Mouse (Mus musculus) inflammation-experienced regulatory T-cells (primary cell): ENCODE data around the gene Amt. TPM values are rescaled to one million over a fixed set of nuclear protein-coding genes. Genes with fewer than 3 reads are reported as not detected.

ENCODE experiments used
- polyA plus RNA-seq, 2 experiments: library from polyadenylated mRNA; unstranded; fragments of 100-300 nt; shearing (Covaris generic); gene quantifications; one replicate each; pipeline ENCODE4 v1.2.1; 2017

Gene Amt
- under 1 TPM; 0.47 to 0.89 TPM for polyA plus RNA-seq

DNA sequence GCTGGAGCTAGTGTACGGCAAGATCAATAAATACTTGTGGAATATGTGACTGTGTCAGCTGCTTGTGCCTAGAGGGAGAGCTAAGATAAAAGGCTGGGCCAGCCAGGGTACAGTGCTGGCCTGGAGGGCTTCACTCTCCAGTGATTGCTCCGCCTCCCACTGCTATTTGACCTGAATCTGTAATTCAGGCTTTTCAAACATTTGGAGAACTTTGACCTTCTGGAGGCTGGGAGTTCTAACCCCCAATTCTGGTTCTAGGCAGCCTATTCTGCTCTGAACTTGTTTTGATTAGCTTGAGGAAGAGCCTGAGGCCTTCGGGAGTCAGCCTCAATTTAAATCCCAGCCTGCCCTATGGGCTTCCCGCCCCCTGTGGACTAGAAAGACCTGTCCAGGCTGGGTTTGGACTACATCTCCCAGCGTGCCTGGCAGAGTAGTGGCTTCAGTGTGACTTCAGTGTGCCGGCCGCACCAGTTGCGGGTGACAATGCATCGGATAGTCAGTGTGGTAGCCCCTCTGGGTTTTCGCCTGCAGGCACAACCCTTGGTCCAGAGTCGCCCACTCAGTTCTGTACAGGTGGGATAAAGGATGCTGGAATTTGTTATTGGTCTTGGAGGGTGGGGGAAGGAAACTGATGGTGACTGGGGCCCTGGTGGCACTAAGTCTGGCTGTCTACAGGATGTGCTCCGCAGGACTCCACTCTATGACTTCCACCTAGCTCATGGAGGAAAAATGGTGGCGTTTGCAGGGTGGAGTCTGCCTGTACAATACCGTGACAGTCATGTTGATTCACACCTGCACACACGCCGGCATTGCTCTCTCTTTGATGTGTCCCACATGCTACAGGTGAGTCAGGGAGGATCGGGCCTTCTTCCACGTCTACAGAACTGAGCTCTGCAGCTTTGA, at the start of gene Amt:
Gene Amt (plus strand): TSS at position 401 of the 903 bp plus-strand sequence.

GRCm38 (mm10) chr9:108263690-108264190, 32.9 kb upstream of the Amt start, which contains the start of gene Dag1:
Gene Dag1 (minus strand): TSS chr9:108263958.

GRCm38 (mm10) chr9:108290016-108290750, 6.5 kb upstream of the Amt start, which contains the start of gene Nicn1:
Gene Nicn1 (plus strand): TSS chr9:108290429.

DNA sequence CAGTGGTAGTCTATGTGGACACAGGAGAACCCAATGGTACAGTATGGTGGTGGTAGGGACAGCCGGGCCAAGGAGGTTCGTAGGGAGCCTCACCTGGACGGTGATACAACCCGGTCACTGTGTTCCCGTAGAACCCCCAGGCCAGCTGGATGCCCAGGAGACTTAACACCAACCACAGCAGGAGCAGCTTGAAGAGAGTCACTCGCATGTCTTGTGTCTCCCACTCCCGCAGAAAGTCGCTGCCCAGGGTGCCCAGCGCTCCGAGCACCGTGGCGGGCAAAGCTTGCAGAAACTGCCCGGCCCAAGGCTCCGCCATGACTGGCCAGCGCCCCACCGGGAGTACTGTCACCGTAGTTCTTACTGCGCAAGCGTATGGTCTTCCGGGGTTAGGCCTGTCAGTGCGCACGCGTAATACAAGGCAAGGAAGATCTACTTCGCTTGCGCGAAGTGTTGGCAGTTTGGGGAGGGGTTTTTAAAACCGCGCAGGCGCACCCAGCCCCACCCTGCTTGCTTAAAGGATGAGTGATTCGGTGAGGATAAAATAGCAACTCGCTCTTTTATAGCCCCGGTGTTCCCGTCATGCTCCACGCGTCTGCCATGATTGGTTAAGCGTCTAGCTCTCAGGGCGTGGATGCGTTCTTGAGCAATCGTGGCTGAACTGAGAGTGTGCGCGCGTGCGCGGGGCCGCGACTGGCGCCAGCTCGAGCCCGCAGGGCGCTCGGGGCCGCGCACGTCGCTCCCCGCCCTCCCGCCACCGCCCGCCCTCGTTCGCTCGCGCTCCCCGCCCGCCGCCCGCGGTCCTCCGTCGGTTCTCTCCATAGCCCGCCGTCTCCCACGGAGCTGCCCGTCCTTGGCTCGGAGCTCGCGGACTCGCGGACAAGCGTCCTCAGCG, 9.2 kb downstream of the Amt start, which contains the start of the genes Rhoa and Tcta:
Gene Rhoa (plus strand): TSS at position 501 of the 892 bp plus-strand sequence.
Gene Tcta (minus strand): TSS at position 532 of the 892 bp plus-strand sequence.

DNA sequence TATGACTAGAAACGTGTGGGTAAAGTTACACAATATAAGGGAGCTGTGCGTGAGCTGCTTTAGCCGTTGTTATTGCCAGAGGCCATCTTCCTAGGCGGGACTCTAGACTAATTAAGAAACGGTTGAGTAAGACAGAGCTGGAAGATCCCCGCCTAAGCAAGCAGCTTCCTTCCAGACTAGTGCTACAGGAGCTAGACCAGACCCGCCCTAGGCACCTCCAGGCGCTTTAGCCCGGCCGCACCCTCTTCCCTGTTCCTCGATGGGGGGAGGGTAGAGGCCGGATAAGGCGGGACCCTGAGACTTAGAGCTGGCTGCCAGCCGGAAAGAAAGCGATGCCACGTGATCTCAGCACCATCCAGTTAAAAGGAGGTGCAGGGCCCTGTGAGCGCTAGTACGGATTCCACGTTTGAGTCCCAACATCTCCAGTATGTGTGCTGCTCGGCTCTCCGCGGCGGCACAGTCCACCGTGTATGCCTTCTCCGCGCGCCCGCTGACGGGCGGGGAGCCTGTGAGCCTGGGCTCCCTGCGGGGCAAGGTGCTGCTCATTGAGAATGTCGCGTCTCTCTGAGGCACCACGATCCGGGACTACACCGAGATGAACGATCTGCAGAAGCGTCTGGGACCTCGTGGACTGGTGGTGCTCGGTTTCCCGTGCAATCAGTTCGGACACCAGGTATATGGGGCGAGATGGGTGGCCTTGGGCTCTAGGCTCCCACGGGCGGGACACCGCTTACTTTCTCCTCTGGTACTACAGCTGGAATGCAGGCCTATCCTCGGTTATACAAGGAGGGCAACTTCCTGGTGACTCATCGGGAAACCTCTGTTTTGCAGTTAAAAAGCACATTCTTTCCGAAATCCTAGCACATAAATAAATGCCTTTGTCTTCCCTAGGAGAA, 42.5 kb downstream of the Amt start, which contains the start of gene Gpx1:
Gene Gpx1 (plus strand): TSS at position 18 of the 896 bp plus-strand sequence.

GRCm38 (mm10) chr9:108347540-108348289, 51.1 kb downstream of the Amt start, which contains the start of gene Usp4:
Gene Usp4 (plus strand): TSS chr9:108347853.

Other genes starting within 250 kb of the Amt start
- gene Gmppb, start 247.6 kb upstream of the Amt start, polyA plus RNA-seq: 10 to 100 TPM; 28.8 to 32.0 TPM
- gene Amigo3, start 243.7 kb upstream of the Amt start, polyA plus RNA-seq: 1 to 10 TPM in 1 of 2 experiments, under 1 TPM in 1; 0.91 to 3.9 TPM
- gene Mst1, start 216.4 kb upstream of the Amt start, polyA plus RNA-seq: 1 to 10 TPM; 2.0 to 3.1 TPM
- gene Rnf123, start 213.5 kb upstream of the Amt start, polyA plus RNA-seq: 100 to 1,000 TPM; 114 to 160 TPM
- gene Apeh, start 202.2 kb upstream of the Amt start, polyA plus RNA-seq: 100 to 1,000 TPM; 122 to 135 TPM
- under 1 TPM; 0.51 to 0.62 TPM for gene Bsn, start 106.5 kb upstream of the Amt start, polyA plus RNA-seq
- 10 to 100 TPM; 12.6 to 15.8 TPM for gene Dag1, start 32.9 kb upstream of the Amt start, polyA plus RNA-seq
- gene Nicn1, start 6.4 kb upstream of the Amt start, polyA plus RNA-seq: 1 to 10 TPM; 1.3 to 3.2 TPM
- 100 to 1,000 TPM; 352 to 371 TPM for gene Rhoa, start 9.3 kb downstream of the Amt start, polyA plus RNA-seq
- 10 to 100 TPM; 13.0 to 15.4 TPM for gene Tcta, start 9.3 kb downstream of the Amt start, polyA plus RNA-seq
- gene Gpx1, start 42.0 kb downstream of the Amt start, polyA plus RNA-seq: 100 to 1,000 TPM; 526 to 558 TPM
- 100 to 1,000 TPM; 146 to 173 TPM for gene Usp4, start 51.0 kb downstream of the Amt start, polyA plus RNA-seq
- 1 to 10 TPM; 2.6 to 3.9 TPM for gene 1700102P08Rik, start 96.0 kb downstream of the Amt start, polyA plus RNA-seq
- 1 to 10 TPM in 1 of 2 experiments, not detected in 1; 1.8 TPM for gene Ccdc36, start 131.6 kb downstream of the Amt start, polyA plus RNA-seq
- gene BC048562, start 139.6 kb downstream of the Amt start, polyA plus RNA-seq: not detected
- 10 to 100 TPM; 41.9 to 48.2 TPM for gene Ccdc71, start 163.7 kb downstream of the Amt start, polyA plus RNA-seq
- 1 to 10 TPM; 8.2 to 8.3 TPM for gene Klhdc8b, start 164.7 kb downstream of the Amt start, polyA plus RNA-seq
- gene Lamb2, start 182.9 kb downstream of the Amt start, polyA plus RNA-seq: 1 to 10 TPM in 1 of 2 experiments, under 1 TPM in 1; 0.57 to 4.7 TPM
- gene Usp19, start 193.7 kb downstream of the Amt start, polyA plus RNA-seq: 100 to 1,000 TPM; 116 to 142 TPM
- 100 to 1,000 TPM in 1 of 2 experiments, 10 to 100 TPM in 1; 78.1 to 104 TPM for gene Qars, start 210.9 kb downstream of the Amt start, polyA plus RNA-seq
- gene Qrich1, start 220.0 kb downstream of the Amt start, polyA plus RNA-seq: 100 to 1,000 TPM; 143 to 144 TPM